Mouse (Mus musculus): ENCODE results near the gene Cenpk. TPM values are rescaled to one million over a fixed set of nuclear protein-coding genes. Genes with fewer than 3 reads are reported as not detected.

Gene Cenpk
- polyA plus RNA-seq, 1 experiment = 9.8 TPM

GRCm38 (mm10) chr13:104285031-104285431 is 56.6 kb downstream of the Cenpk start:
- H3K27ac ChIP-seq (ENCODE audit: insufficient read depth, low read depth, low read length) = no peak overlapping the region
- H3K4me1 ChIP-seq (ENCODE audit: control insufficient read depth, insufficient read depth, low read length) = no peaks in the 10 kb centered on the region
- TF ChIP-seq CTCF (IDR thresholded peaks at IDR 0.05; ENCODE audit: low read depth, low read length) (no peak), POLR2A (IDR thresholded peaks at IDR 0.05; ENCODE audit: borderline replicate concordance, low read depth, low read length) (no peak)
- H3K4me3 ChIP-seq (ENCODE audit: insufficient read depth, low read length) = no peak overlapping the region

- Histone ChIP-seq H3K27ac (ENCODE audit: insufficient read depth, low read depth, low read length) (peak overlapping the region; percentile 84), H3K4me3 (ENCODE audit: insufficient read depth, low read length) (peak overlapping the region; percentile 74), H3K4me1 (ENCODE audit: control insufficient read depth, insufficient read depth, low read length) (no peaks in the 10 kb centered on the region)
- no peak for TF ChIP-seq CTCF (IDR thresholded peaks at IDR 0.05; ENCODE audit: low read depth, low read length)
- TF ChIP-seq POLR2A (IDR thresholded peaks at IDR 0.05; ENCODE audit: borderline replicate concordance, low read depth, low read length) = no peak
Measured at GRCm38 (mm10) chr13:104285737-104286311, 57.4 kb downstream of the Cenpk start.

GRCm38 (mm10) chr13:104286336-104286735 is 57.9 kb downstream of the Cenpk start:
- Histone ChIP-seq H3K27ac (ENCODE audit: insufficient read depth, low read depth, low read length) (peak overlapping the region; percentile 84), H3K4me3 (ENCODE audit: insufficient read depth, low read length) (peak overlapping the region; percentile 74; the same call in 1 of the 2 replicates), H3K4me1 (ENCODE audit: control insufficient read depth, insufficient read depth, low read length) (no peaks in the 10 kb centered on the region)
- TF ChIP-seq POLR2A (IDR thresholded peaks at IDR 0.05; ENCODE audit: borderline replicate concordance, low read depth, low read length) = no peak
- no peak for TF ChIP-seq CTCF (IDR thresholded peaks at IDR 0.05; ENCODE audit: low read depth, low read length)

GRCm38 (mm10) chr13:104286897-104287309 is 58.5 kb downstream of the Cenpk start:
- Histone ChIP-seq H3K27ac (ENCODE audit: insufficient read depth, low read depth, low read length) (peak overlapping the region; percentile 70), H3K4me1 (ENCODE audit: control insufficient read depth, insufficient read depth, low read length) (no peaks in the 10 kb centered on the region), H3K4me3 (ENCODE audit: insufficient read depth, low read length) (peak overlapping the region; percentile 62)
- TF ChIP-seq POLR2A (IDR thresholded peaks at IDR 0.05; ENCODE audit: borderline replicate concordance, low read depth, low read length) (no peak), CTCF (IDR thresholded peaks at IDR 0.05; ENCODE audit: low read depth, low read length) (no peak)

- Histone ChIP-seq H3K4me3 (ENCODE audit: insufficient read depth, low read length) (peak within 1 kb of the TSS; percentile 62), H3K4me1 (ENCODE audit: control insufficient read depth, insufficient read depth, low read length) (no peaks in the 10 kb centered on the region), H3K27ac (ENCODE audit: insufficient read depth, low read depth, low read length) (peak within 1 kb of the TSS; percentile 70)
- TF ChIP-seq POLR2A (IDR thresholded peaks at IDR 0.05; ENCODE audit: borderline replicate concordance, low read depth, low read length) = no peak
- TF ChIP-seq CTCF (IDR thresholded peaks at IDR 0.05; ENCODE audit: low read depth, low read length) = no peak
Measured at GRCm38 (mm10) chr13:104287366-104288225, 59.2 kb downstream of the Cenpk start, which contains the start of gene Adamts6. Gene Adamts6, plus strand, starts transcription at chr13:104287835.

GRCm38 (mm10) chr13:104288226-104288859 is 59.9 kb downstream of the Cenpk start:
- Histone ChIP-seq H3K4me1 (ENCODE audit: control insufficient read depth, insufficient read depth, low read length) (no peaks in the 10 kb centered on the region), H3K27ac (ENCODE audit: insufficient read depth, low read depth, low read length) (no peak overlapping the region), H3K4me3 (ENCODE audit: insufficient read depth, low read length) (peak overlapping the region; percentile 57)
- TF ChIP-seq POLR2A (IDR thresholded peaks at IDR 0.05; ENCODE audit: borderline replicate concordance, low read depth, low read length) = no peak
- TF ChIP-seq CTCF (IDR thresholded peaks at IDR 0.05; ENCODE audit: low read depth, low read length) = no peak

- no peak overlapping the region for H3K27ac ChIP-seq (ENCODE audit: insufficient read depth, low read depth, low read length)
- no peaks in the 10 kb centered on the region for H3K4me1 ChIP-seq (ENCODE audit: control insufficient read depth, insufficient read depth, low read length)
- H3K4me3 ChIP-seq (ENCODE audit: insufficient read depth, low read length) = no peak overlapping the region
- no peak for TF ChIP-seq POLR2A (IDR thresholded peaks at IDR 0.05; ENCODE audit: borderline replicate concordance, low read depth, low read length)
- no peak for TF ChIP-seq CTCF (IDR thresholded peaks at IDR 0.05; ENCODE audit: low read depth, low read length)
Measured at GRCm38 (mm10) chr13:104289176-104289575, 60.8 kb downstream of the Cenpk start.

- Histone ChIP-seq H3K4me1 (ENCODE audit: control insufficient read depth, insufficient read depth, low read length) (no peaks in the 10 kb centered on the region), H3K4me3 (ENCODE audit: insufficient read depth, low read length) (no peak overlapping the region)
- TF ChIP-seq POLR2A (IDR thresholded peaks at IDR 0.05; ENCODE audit: borderline replicate concordance, low read depth, low read length) = no peak
- no peak for TF ChIP-seq CTCF (IDR thresholded peaks at IDR 0.05; ENCODE audit: low read depth, low read length)
Measured at GRCm38 (mm10) chr13:104295472-104295871, 67.1 kb downstream of the Cenpk start.

More at GRCm38 (mm10) chr13:104295472-104295871, 67.1 kb downstream of the Cenpk start:
- H3K27ac ChIP-seq (ENCODE audit: insufficient read depth, low read depth, low read length) = no peak overlapping the region

Other genes with a start within 250 kb of the Cenpk start
- gene Nln, start 119.0 kb upstream of the Cenpk start, polyA plus RNA-seq (2012; ENCODE audit: insufficient read depth, insufficient read length, missing spikeins) = 18.7 and 26.0 TPM in 2 replicates
- 2.0 and 2.7 TPM in 2 replicates for gene Sgtb, start 118.9 kb upstream of the Cenpk start, polyA plus RNA-seq (2012; ENCODE audit: insufficient read depth, insufficient read length, missing spikeins)
- gene Trappc13, start 50.1 kb upstream of the Cenpk start, polyA plus RNA-seq (2012; ENCODE audit: insufficient read depth, insufficient read length, missing spikeins) = 28.1 and 33.0 TPM in 2 replicates
- gene Trim23, start 49.8 kb upstream of the Cenpk start, polyA plus RNA-seq (2012; ENCODE audit: insufficient read depth, insufficient read length, missing spikeins) = 10.9 and 12.3 TPM in 2 replicates
- gene Ppwd1, start 232 bp downstream of the Cenpk start, polyA plus RNA-seq (2012; ENCODE audit: insufficient read depth, insufficient read length, missing spikeins) = 18.1 and 19.9 TPM in 2 replicates
- gene Adamts6, start 59.2 kb downstream of the Cenpk start, polyA plus RNA-seq (2012; ENCODE audit: insufficient read depth, insufficient read length, missing spikeins) = 0.74 and 1.1 TPM in 2 replicates

Measured in bone marrow macrophage, adult 2 months (primary cell).